14 mouse cellular contexts compared by ENCODE assay signal in genomic region chr7:115564359-115565059, GRCm38 (mm10).
A peak's percentile ranks its signal among the peaks of the same experiment; 100 is the strongest.
DNase-seq lines count a peak whose midpoint lies in the region; ATAC-seq lines count a peak whose summit lies in the region.
"Had no signal": no experiment of that assay in that cellular context is flagged by ENCODE, and none has a peak within 500 bp of the region (broad histone marks: within the 10 kb centered on the region; RNA-seq: fewer than 3 reads in every experiment).

No protein-coding gene starts in this region.

- 0 out of 2 replicates have a peak overlapping the region, but pooled peaks have one; percentile 60 for H3K27ac ChIP-seq in heart, embryonic 11.5 days (ENCODE audit: low read depth, low read length)
- 0 out of 2 replicates have a peak overlapping the region, but pooled peaks have one; percentile 5 for H3K27ac ChIP-seq in midbrain, embryonic 11.5 days (ENCODE audit: low read depth, low read length)
- no peak overlapping the region for H3K27ac ChIP-seq in midbrain, embryonic 15.5 days
- H3K27ac ChIP-seq in hindbrain, embryonic 13.5 days = peak overlapping the region; percentile 62; the same call in 1 of the 2 replicates
- H3K27ac ChIP-seq in midbrain, embryonic 14.5 days (replicated peaks; ENCODE audit: low read depth, low read length) = no peak overlapping the region
- H3K27ac ChIP-seq: forebrain, embryonic 15.5 days had no signal

- no peaks in the 10 kb centered on the region for H3K36me3 ChIP-seq in heart, embryonic 11.5 days (ENCODE audit: control insufficient read depth, insufficient read depth, low read length)
- no peaks in the 10 kb centered on the region for H3K36me3 ChIP-seq in midbrain, embryonic 11.5 days (ENCODE audit: control insufficient read depth, insufficient read depth, low read length)
- no peaks in the 10 kb centered on the region for H3K36me3 ChIP-seq in midbrain, embryonic 15.5 days (replicated peaks)
- no peaks in the 10 kb centered on the region for H3K36me3 ChIP-seq in hindbrain, embryonic 13.5 days
- H3K36me3 ChIP-seq in midbrain, embryonic 14.5 days (ENCODE audit: control insufficient read depth, insufficient read depth, low read length) = no peaks in the 10 kb centered on the region
- H3K36me3 ChIP-seq: forebrain, embryonic 15.5 days had no signal

- H3K9me3 ChIP-seq in heart, embryonic 11.5 days (replicated peaks; ENCODE audit: control insufficient read depth, low read length) = no peaks in the 10 kb centered on the region
- no peaks in the 10 kb centered on the region for H3K9me3 ChIP-seq in midbrain, embryonic 11.5 days (ENCODE audit: control insufficient read depth, low read length)
- no peaks in the 10 kb centered on the region for H3K9me3 ChIP-seq in midbrain, embryonic 15.5 days
- no peaks in the 10 kb centered on the region for H3K9me3 ChIP-seq in hindbrain, embryonic 13.5 days
- H3K9me3 ChIP-seq in midbrain, embryonic 14.5 days (ENCODE audit: control insufficient read depth, low read length) = no peaks in the 10 kb centered on the region
- H3K9me3 ChIP-seq: forebrain, embryonic 15.5 days had no signal

- peaks cover 8% of the 10 kb centered on the region for H3K4me1 ChIP-seq in heart, embryonic 11.5 days (ENCODE audit: control insufficient read depth, insufficient read depth, low read length)
- H3K4me1 ChIP-seq in midbrain, embryonic 11.5 days (ENCODE audit: control insufficient read depth, insufficient read depth, low read length) = peaks cover 30% of the 10 kb centered on the region
- H3K4me1 ChIP-seq in midbrain, embryonic 15.5 days = peaks cover 32% of the 10 kb centered on the region
- H3K4me1 ChIP-seq in hindbrain, embryonic 13.5 days (replicated peaks) = peaks cover 33% of the 10 kb centered on the region
- H3K4me1 ChIP-seq in midbrain, embryonic 14.5 days (ENCODE audit: control insufficient read depth, insufficient read depth, low read length) = peaks cover 27% of the 10 kb centered on the region

- no peak overlapping the region for H3K9ac ChIP-seq in heart, embryonic 11.5 days (ENCODE audit: low read depth, low read length)
- H3K9ac ChIP-seq in midbrain, embryonic 11.5 days (ENCODE audit: low read length) = no peak overlapping the region
- H3K9ac ChIP-seq in midbrain, embryonic 15.5 days = no peak overlapping the region
- no peak overlapping the region for H3K9ac ChIP-seq in hindbrain, embryonic 13.5 days
- H3K9ac ChIP-seq in midbrain, embryonic 14.5 days (replicated peaks; ENCODE audit: low read length) = no peak overlapping the region
- H3K9ac ChIP-seq: forebrain, embryonic 15.5 days had no signal

- no peak for ATAC-seq in heart, embryonic 11.5 days (replicated peaks; ENCODE audit: insufficient number of reproducible peaks, low FRiP score, low TSS enrichment)
- ATAC-seq in midbrain, embryonic 11.5 days (ENCODE audit: low FRiP score) = peak; percentile 49; the same call in 1 of the 2 replicates
- ATAC-seq in midbrain, embryonic 15.5 days (replicated peaks) = no peak
- no peak for ATAC-seq in hindbrain, embryonic 13.5 days (ENCODE audit: low FRiP score)
- ATAC-seq in midbrain, embryonic 14.5 days (ENCODE audit: low FRiP score, low TSS enrichment) = no peak
- ATAC-seq: forebrain, embryonic 15.5 days; lung, postnatal 0 days; Patski had no signal

- intact Hi-C loops in heart, postnatal 14 days (cut with DNase I) = no loop called here

- no peak overlapping the region for H3K4me2 ChIP-seq in heart, embryonic 11.5 days
- no peak overlapping the region for H3K4me2 ChIP-seq in midbrain, embryonic 11.5 days
- no peak overlapping the region for H3K4me2 ChIP-seq in midbrain, embryonic 15.5 days
- H3K4me2 ChIP-seq in hindbrain, embryonic 13.5 days = no peak overlapping the region
- no peak overlapping the region for H3K4me2 ChIP-seq in midbrain, embryonic 14.5 days (ENCODE audit: low read length)
- H3K4me2 ChIP-seq: forebrain, embryonic 15.5 days had no signal

- H3K27me3 ChIP-seq in heart, embryonic 11.5 days (ENCODE audit: control insufficient read depth, insufficient read depth, low read length) = no peaks in the 10 kb centered on the region
- H3K27me3 ChIP-seq in midbrain, embryonic 11.5 days (ENCODE audit: control insufficient read depth, insufficient read depth, low read length) = no peaks in the 10 kb centered on the region; the same call in 1 of the 2 replicates
- H3K27me3 ChIP-seq in midbrain, embryonic 15.5 days (replicated peaks) = no peaks in the 10 kb centered on the region
- 0 out of 2 replicates have a peak, but pooled peaks cover 4% of the 10 kb centered on the region for H3K27me3 ChIP-seq in hindbrain, embryonic 13.5 days
- no peaks in the 10 kb centered on the region for H3K27me3 ChIP-seq in midbrain, embryonic 14.5 days (ENCODE audit: control insufficient read depth, insufficient read depth, low read length)
- H3K27me3 ChIP-seq: forebrain, embryonic 15.5 days; Patski had no signal

- H3K4me3 ChIP-seq in heart, embryonic 11.5 days (ENCODE audit: low read depth, low read length) = no peak overlapping the region
- no peak overlapping the region for H3K4me3 ChIP-seq in midbrain, embryonic 11.5 days (ENCODE audit: low read depth, low read length)
- H3K4me3 ChIP-seq in midbrain, embryonic 15.5 days = no peak overlapping the region
- no peak overlapping the region for H3K4me3 ChIP-seq in hindbrain, embryonic 13.5 days
- no peak overlapping the region for H3K4me3 ChIP-seq in midbrain, embryonic 14.5 days (replicated peaks; ENCODE audit: low read depth, low read length)
- H3K4me3 ChIP-seq: forebrain, embryonic 15.5 days had no signal

- DNase-seq in heart, postnatal 14 days = no peak
- peak; percentile 88 for DNase-seq in midbrain, embryonic 11.5 days (ENCODE audit: low spot score, missing footprints)
- DNase-seq in midbrain, embryonic 14.5 days = peak; percentile 40
- no peak for DNase-seq in layer of hippocampus, postnatal 36 days
- DNase-seq in urinary bladder, adult 2 months (ENCODE audit: low spot score) = no peak
- DNase-seq: adrenal gland, postnatal 14 days; kidney, adult 18-20 months; thymus, postnatal 36 days had no signal

- 45% methylated on average over 6 of the region's 6 CpGs for WGBS in heart, embryonic 11.5 days (ENCODE audit: insufficient replicate concordance)
- 10% methylated on average over 6 of the region's 6 CpGs for WGBS in midbrain, embryonic 11.5 days
- 13% methylated on average over 6 of the region's 6 CpGs for WGBS in midbrain, embryonic 15.5 days
- 16% methylated on average over 6 of the region's 6 CpGs for WGBS in hindbrain, embryonic 13.5 days
- 7% methylated on average over 6 of the region's 6 CpGs for WGBS in midbrain, embryonic 14.5 days

Comparison
In these comparisons a context has a peak if more than half of its experiments do, and no peak if none do; other contexts are left out.
1. H3K27ac ChIP-seq: peak in heart, embryonic 11.5 days (single experiment), midbrain, embryonic 11.5 days (single experiment) and hindbrain, embryonic 13.5 days (single experiment); none in midbrain, embryonic 15.5 days (single experiment) and midbrain, embryonic 14.5 days (single experiment).
2. DNase-seq: peak in midbrain, embryonic 11.5 days (single experiment) and midbrain, embryonic 14.5 days (single experiment); none in heart, postnatal 14 days (0 of 2), layer of hippocampus, postnatal 36 days (0 of 2) and urinary bladder, adult 2 months (single experiment).